In genomic region chr3:57470326-57470725, GRCm38 (mm10) we compare ENCODE assay signal across 8 mouse cellular contexts. TPM values are rescaled to one million over a fixed set of nuclear protein-coding genes. Genes with fewer than 3 reads are reported as not detected.
DNase-seq lines count a peak whose midpoint lies in the region; ATAC-seq lines count a peak whose summit lies in the region.

No protein-coding gene starts in this region.

- WGBS in heart, embryonic 14.5 days: 17% methylated on average over 5 of the region's 5 CpGs
- WGBS in kidney, embryonic 16.5 days: 7% methylated on average over 5 of the region's 5 CpGs

- no peaks in the 10 kb centered on the region for H3K27me3 ChIP-seq in heart, embryonic 14.5 days (ENCODE audit: control insufficient read depth, insufficient read depth, low read length)
- no peaks in the 10 kb centered on the region for H3K27me3 ChIP-seq in kidney, embryonic 16.5 days (ENCODE audit: insufficient read depth, low read length)

- 0 out of 2 replicates have a peak, but pooled peaks cover 6% of the 10 kb centered on the region for H3K36me3 ChIP-seq in heart, embryonic 14.5 days (ENCODE audit: control insufficient read depth, insufficient read depth, low read length)
- H3K36me3 ChIP-seq in kidney, embryonic 16.5 days (ENCODE audit: insufficient read depth, low read length): peaks cover 3% of the 10 kb centered on the region; the same call in 1 of the 2 replicates

- no peak for ATAC-seq in heart, embryonic 14.5 days (ENCODE audit: insufficient number of reproducible peaks, insufficient read depth, low FRiP score, low read depth)
- peak; percentile 69 for ATAC-seq in kidney, embryonic 16.5 days (ENCODE audit: low FRiP score, low TSS enrichment)
- no peak for ATAC-seq in inflammation-experienced regulatory T-cells, adult 6 months

- no peaks in the 10 kb centered on the region for H3K9me3 ChIP-seq in heart, embryonic 14.5 days (ENCODE audit: control insufficient read depth, low read length)
- no peaks in the 10 kb centered on the region for H3K9me3 ChIP-seq in kidney, embryonic 16.5 days (ENCODE audit: low read length)

- peak overlapping the region; percentile 64 for H3K4me2 ChIP-seq in heart, embryonic 14.5 days (ENCODE audit: low read length)
- peak overlapping the region; percentile 48; the same call in 1 of the 2 replicates for H3K4me2 ChIP-seq in kidney, embryonic 16.5 days (replicated peaks; ENCODE audit: low read depth, low read length)

- H3K9ac ChIP-seq in heart, embryonic 14.5 days (ENCODE audit: low read length): peak overlapping the region; percentile 57
- H3K9ac ChIP-seq in kidney, embryonic 16.5 days (replicated peaks; ENCODE audit: low read length): peak overlapping the region; percentile 43; the same call in 1 of the 2 replicates

- DNase-seq in 3134 (ENCODE audit: extremely low read depth, insufficient read length, low spot score) (peak; percentile 56), adipocyte (ENCODE audit: low spot score) (peak; percentile 96)
- peak; percentile 78 for DNase-seq in fat pad, adult 2 months (ENCODE audit: extremely low read depth, low read depth, low spot score)
- DNase-seq in lung, postnatal 25 days (ENCODE audit: low spot score): peak; percentile 78
- DNase-seq in skeletal muscle tissue, adult 2 months (ENCODE audit: low read depth, low spot score): peak; percentile 60

- H3K27ac ChIP-seq in heart, embryonic 14.5 days (replicated peaks in 1 of 2; ENCODE audit: control insufficient read depth in 1 of 2, insufficient read depth in 1 of 2, low read depth in 2 of 2, low read length in 2 of 2): peak overlapping the region; percentile 83 to 86
- peak overlapping the region; percentile 83 for H3K27ac ChIP-seq in kidney, embryonic 16.5 days (ENCODE audit: low read length)

- H3K4me3 ChIP-seq in heart, embryonic 14.5 days (ENCODE audit: control insufficient read depth in 1 of 2, insufficient read depth in 1 of 2, low read depth in 1 of 2, low read length in 2 of 2): no peak overlapping the region
- no peak overlapping the region for H3K4me3 ChIP-seq in kidney, embryonic 16.5 days (ENCODE audit: low read length)

- H3K4me1 ChIP-seq in heart, embryonic 14.5 days (ENCODE audit: control insufficient read depth in 2 of 2, insufficient read depth in 2 of 2, low read length in 2 of 2): peaks cover 10 to 25% of the 10 kb centered on the region in 2 experiments
- peaks cover 28% of the 10 kb centered on the region for H3K4me1 ChIP-seq in kidney, embryonic 16.5 days (ENCODE audit: insufficient read depth, low read length)

RNA-seq across cellular contexts. Expression of gene Tm4sf4, which starts 45.2 kb away (rescaled TPM):
- polyA plus RNA-seq in heart, embryonic 14.5 days (2014; fragmentation: Nextera tagmentation; extraction: Ambion mirVana): 0.70 and 1.1 TPM in 2 replicates
- polyA plus RNA-seq in kidney, embryonic 16.5 days (2015; fragmentation: Nextera tagmentation; extraction: Ambion mirVana): 1.4 TPM in 2 replicates
- not detected for polyA plus RNA-seq in inflammation-experienced regulatory T-cells, adult 6 months (2017; shearing (Covaris generic))
